Mouse (Mus musculus) ovary, postnatal 36 days (tissue): Measurements from ENCODE around the gene Xylb.

ENCODE experiments used
- DNase-seq: peaks from one replicate; pipeline ENCODE4 v3.0.0; 2022; ENCODE audit warnings: low spot score, mixed read lengths

Gene Xylb

DNA sequence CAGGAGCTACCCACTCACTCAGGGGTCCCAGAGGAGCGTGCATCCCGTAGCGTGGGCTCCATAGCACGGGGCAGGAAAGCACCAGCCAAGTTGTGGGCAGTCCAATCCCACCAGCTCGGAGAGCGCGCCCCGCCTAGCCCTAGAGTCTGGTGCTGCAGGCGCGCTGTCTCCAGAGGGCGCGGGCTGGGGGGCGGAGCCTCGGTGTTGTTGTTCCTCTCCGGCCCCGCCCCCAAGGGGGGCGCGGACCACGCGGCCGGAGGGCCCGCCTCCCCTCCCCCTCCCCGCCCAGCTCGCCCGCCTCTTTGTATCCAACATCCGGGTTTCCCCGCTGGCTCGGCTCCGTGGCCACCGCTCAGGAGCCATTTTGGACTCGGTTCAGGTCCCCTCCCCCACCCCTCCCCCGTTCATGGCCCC lies 44.6 kb downstream of the Xylb start, which contains the start of gene Acvr2b:
Acvr2b (plus strand) TSS at position 318 of the 414 bp plus-strand sequence.
- peak; percentile 96 for DNase-seq

DNA sequence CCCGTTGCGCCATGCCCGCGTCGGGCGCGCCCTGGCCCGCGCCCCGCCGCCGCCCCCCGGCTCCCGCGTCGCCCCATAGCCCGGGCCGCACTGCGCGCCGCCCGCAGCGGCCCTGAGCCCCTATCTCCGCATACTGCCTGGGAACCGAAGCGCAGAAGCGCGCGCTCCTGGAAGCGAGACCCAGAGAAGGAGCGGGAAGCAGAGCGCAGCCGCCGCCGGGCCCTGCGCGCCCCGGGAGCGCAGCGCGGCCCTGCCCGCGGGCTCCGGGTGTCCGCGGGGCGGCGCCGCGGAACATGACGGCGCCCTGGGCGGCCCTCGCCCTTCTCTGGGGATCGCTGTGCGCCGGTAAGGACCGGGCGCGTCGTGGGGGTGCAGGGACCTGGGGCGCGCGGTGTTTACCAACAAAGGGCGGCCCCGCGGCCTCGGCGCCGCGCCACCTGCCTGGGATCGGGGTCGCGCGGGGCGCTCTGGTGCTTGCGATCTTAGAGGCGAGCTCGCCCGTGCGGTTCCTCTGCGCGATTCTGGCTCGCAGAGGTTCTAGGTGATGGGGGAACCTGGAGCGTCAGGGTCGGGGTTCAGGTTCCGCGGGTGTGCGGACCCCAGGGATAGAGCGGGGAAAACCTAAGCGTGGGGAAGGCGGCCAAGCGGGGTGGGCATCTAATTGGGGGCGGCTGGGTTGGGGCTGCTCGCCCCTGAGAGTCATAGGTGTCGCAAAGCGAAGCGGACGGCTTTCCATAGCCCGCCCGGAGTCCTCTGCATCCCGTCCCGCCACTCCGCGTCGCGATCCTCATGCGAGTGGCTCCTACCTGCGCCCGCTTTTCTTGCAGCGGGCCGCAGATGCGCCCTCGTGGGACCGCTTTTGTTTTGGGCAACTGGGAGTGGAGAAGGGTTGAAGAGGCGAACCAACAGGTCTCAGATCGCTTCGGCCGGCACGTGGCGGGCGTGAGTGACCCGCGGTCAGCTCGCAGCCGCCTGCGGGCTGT lies 45.4 kb downstream of the Xylb start:
- DNase-seq = peak; percentile 71

DNA sequence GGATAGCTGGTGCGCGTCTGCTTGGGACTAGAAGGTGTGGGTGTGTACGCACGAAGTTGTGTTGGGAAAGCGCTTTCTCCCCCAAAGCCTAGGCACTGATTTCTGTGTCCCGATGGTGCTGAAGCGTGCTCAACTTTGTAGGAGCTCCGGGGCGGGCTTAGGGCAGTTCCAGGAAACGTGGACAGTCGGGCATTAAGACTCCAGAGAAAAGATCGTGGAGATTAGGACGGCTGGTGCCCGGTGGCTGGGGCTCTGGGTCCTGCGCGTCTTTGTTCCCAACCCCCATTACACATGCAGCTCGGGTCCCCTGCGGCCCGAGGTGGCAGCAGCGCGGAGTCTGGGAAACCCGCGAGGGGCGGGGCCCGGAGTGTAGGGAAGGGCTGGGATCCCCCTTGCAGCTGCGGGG lies 46.1 kb downstream of the Xylb start:
- DNase-seq = peak; percentile 57

- DNase-seq = no peak
These were observed 46.9 kb downstream of the Xylb start for GRCm38 (mm10) chr9:119404090-119404489.

GRCm38 (mm10) chr9:119407884-119408283 lies 50.7 kb downstream of the Xylb start:
- no peak for DNase-seq

GRCm38 (mm10) chr9:119408898-119409664 lies 51.9 kb downstream of the Xylb start:
- no peak for DNase-seq

GRCm38 (mm10) chr9:119409864-119410263 lies 52.7 kb downstream of the Xylb start:
- DNase-seq = no peak

DNA sequence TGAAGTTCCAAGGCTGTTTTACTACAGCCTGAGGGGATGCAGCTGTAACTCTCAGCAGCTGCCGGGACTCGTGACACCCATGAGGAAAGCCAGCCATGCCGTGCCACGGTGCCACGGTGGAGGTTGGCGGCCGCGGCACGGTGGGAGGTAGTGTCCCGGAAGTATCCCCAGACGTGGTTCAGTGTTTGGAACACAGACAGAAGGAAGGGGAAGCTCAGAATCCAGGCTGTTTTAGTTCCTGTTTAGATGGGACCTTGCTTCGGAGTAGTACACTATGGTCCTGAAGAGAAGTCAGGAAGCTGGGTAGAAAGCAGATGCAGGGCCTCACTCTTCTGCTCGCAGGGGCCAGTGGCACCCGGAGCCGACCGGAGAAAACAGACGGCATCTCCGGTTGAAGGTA lies 60.8 kb downstream of the Xylb start:
- no peak for DNase-seq

- DNase-seq = no peak
These were observed 62.8 kb downstream of the Xylb start for GRCm38 (mm10) chr9:119419852-119420438.

DNA sequence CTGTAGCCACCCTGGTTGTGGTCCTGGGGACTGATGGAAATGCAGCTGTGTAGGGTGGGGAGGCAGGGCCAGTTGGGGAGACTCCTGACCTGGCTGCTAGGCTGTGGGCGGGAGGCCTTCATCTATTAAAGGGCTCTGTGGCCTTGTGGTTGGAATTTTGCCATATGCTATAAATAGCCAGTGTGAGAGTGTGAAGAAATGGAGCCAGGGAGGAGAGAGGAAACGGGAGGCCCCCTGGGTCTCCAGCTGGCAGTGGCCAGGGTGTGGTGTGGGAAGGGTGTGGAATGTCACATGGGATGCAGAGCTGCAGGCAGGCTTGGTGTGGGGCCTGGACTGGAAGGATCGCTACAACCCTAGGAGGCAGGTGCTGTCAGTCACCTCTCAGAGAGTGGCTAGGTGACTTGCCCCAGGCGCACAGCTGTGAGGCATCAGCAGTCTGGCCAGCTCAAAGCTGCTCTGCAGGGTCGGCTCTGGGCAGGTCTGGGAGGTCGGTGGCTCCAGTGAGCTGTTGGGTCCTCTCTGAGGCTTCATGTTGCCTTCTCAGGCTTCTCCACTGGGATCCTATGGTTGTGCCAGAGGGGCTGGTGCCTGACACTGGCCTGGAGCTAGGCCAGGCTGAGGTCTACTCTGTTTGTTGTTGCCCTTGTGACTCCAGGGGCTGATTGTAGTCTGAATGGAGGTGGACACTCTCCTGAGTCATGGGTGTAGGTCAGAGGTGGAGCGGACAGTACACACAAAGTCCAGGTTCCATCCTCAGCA lies 68.2 kb downstream of the Xylb start:
- DNase-seq = peak; percentile 31

- no peak for DNase-seq
These were observed 68.8 kb downstream of the Xylb start for GRCm38 (mm10) chr9:119425976-119426415.

GRCm38 (mm10) chr9:119426483-119426882 lies 69.3 kb downstream of the Xylb start:
- no peak for DNase-seq

GRCm38 (mm10) chr9:119430311-119430710 lies 73.1 kb downstream of the Xylb start:
- peak; percentile 78 for DNase-seq

- no peak for DNase-seq
These were observed 78.7 kb downstream of the Xylb start for GRCm38 (mm10) chr9:119435855-119436254.

GRCm38 (mm10) chr9:119438065-119438464 lies 80.9 kb downstream of the Xylb start:
- no peak for DNase-seq

DNA sequence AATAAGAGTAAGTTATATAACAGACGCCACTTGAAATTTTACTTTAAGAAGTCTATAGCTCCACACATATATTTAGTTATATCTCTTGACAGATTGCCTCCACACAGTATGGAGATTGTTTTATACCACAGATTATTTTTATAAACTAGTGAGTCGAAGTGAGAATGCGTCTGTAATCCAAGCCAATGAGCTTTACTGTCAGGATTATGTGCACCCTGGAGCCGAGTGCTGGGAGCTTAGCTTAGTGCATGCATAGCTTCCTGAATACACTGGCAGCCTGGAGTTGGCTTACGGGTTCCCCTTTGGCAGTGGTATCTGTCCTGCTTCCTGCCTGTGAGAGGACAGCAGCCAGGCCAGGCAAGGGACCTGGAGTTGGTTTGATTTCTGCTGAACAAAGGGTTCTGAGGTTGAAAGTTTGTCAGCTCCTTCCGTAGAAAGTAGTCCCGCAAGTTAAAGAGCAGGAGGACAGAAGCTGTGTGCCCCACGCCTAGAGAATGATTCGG lies 81.4 kb downstream of the Xylb start:
- no peak for DNase-seq
